Mouse (Mus musculus) forebrain, embryonic 16.5 days (tissue): ENCODE measurements around the gene Prdm13. TPM values are rescaled to one million over a fixed set of nuclear protein-coding genes. Genes with fewer than 3 reads are reported as not detected.
A peak's percentile ranks its signal among the peaks of the same experiment; 100 is the strongest.

Experiments used
- ATAC-seq: fragments of 200-750 bp; cut with Nextera tagmentation; 2 replicates; pipeline ENCODE4 v1.8.0; 2017; ENCODE audit warnings: mild to moderate bottlenecking, moderate library complexity
- H3K27ac ChIP-seq: fragments of 300-500 bp; sonication (generic); 2 replicates; pipeline ENCODE4 v1.5.1; 2014; ENCODE audit warnings: low read length, control low read depth
- H3K27me3 ChIP-seq: fragments of 300-500 bp; sonication (generic); replicated peaks from 2 replicates; pipeline ENCODE4 v1.6.1; 2014; ENCODE audit warnings: low read length; ENCODE audit not compliant: control insufficient read depth, insufficient read depth
- H3K36me3 ChIP-seq: fragments of 300-500 bp; sonication (generic); 2 replicates; pipeline ENCODE4 v1.6.1; 2014; ENCODE audit not compliant: control insufficient read depth, insufficient read depth
- H3K4me1 ChIP-seq: fragments of 300-500 bp; sonication (generic); replicated peaks from 2 replicates; pipeline ENCODE4 v1.6.1; 2014; ENCODE audit warnings: low read length; ENCODE audit not compliant: control insufficient read depth, insufficient read depth
- H3K4me2 ChIP-seq: fragments of 300-500 bp; sonication (generic); 2 replicates; pipeline ENCODE4 v1.6.1; 2014; ENCODE audit warnings: mild to moderate bottlenecking, low read length, control low read depth
- H3K4me3 ChIP-seq: fragments of 300-500 bp; sonication (generic); replicated peaks from 2 replicates; pipeline ENCODE4 v1.5.1; 2014; ENCODE audit warnings: mild to moderate bottlenecking, low read length, control low read depth
- H3K9ac ChIP-seq: fragments of 300-500 bp; sonication (generic); replicated peaks from 2 replicates; pipeline ENCODE4 v1.6.1; 2014; ENCODE audit warnings: low read depth, low read length, control low read depth
- H3K9me3 ChIP-seq: fragments of 300-500 bp; sonication (generic); 2 replicates; pipeline ENCODE4 v1.6.1; 2016; ENCODE audit warnings: low read length; ENCODE audit not compliant: control insufficient read depth
- WGBS: fragments of 180-500 bp; shearing (Covaris S2); extraction: QIAGEN DNeasy Blood & Tissue Kit; methylation state at CpG from one replicate; pipeline ENCODE4 v1.1.7; 2014; 5-methylcytosine and 5-hydroxymethylcytosine counted together
- polyA plus RNA-seq: library from polyadenylated mRNA; unstranded; fragments of >200 nt; fragmentation: Nextera tagmentation; extraction: Ambion mirVana; gene quantifications from 2 replicates; pipeline ENCODE4 v1.2.1, GENCODE M21; 2015

The Prdm13 gene
- polyA plus RNA-seq, result not detected in 2 replicates

DNA sequence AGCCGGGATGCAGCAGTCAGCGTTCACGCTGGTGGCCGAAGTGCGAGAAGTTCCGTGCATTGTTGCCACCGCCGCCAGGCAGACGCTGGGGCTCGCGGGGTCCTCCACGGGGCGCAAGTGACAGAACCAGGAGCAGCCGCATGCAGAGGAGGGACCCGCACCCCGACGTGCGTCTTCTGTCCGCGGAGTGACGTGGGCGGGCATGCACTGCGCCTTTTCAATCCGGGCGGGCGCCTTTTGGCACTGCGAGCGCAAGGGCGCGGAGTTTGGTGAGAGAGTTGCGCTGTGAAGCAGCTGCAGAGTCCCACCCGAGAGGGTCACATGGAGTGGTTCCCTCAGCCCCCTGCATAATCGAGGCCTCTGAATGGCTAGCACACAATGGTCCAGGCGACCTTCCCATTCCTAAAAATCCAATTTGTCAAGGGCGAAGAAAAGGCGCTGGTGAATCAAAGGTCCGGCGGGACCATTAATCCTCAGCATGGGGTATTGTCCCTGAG lies at the start of gene Prdm13:
Gene Prdm13 (minus strand): TSS at position 369 of the 497 bp plus-strand sequence.
- H3K27ac ChIP-seq, result no peak within 1 kb of the TSS
- peaks cover 63% of the 10 kb centered on the region for H3K27me3 ChIP-seq
- no peaks in the 10 kb centered on the region for H3K36me3 ChIP-seq
- ATAC-seq, result no peak
- H3K9ac ChIP-seq, result no peak within 1 kb of the TSS
- no peaks in the 10 kb centered on the region for H3K9me3 ChIP-seq
- peaks cover 18% of the 10 kb centered on the region for H3K4me1 ChIP-seq
- no peak within 1 kb of the TSS for H3K4me2 ChIP-seq
- no peak within 1 kb of the TSS for H3K4me3 ChIP-seq
- under 1% methylated on average over 38 of the region's 38 CpGs for WGBS

DNA sequence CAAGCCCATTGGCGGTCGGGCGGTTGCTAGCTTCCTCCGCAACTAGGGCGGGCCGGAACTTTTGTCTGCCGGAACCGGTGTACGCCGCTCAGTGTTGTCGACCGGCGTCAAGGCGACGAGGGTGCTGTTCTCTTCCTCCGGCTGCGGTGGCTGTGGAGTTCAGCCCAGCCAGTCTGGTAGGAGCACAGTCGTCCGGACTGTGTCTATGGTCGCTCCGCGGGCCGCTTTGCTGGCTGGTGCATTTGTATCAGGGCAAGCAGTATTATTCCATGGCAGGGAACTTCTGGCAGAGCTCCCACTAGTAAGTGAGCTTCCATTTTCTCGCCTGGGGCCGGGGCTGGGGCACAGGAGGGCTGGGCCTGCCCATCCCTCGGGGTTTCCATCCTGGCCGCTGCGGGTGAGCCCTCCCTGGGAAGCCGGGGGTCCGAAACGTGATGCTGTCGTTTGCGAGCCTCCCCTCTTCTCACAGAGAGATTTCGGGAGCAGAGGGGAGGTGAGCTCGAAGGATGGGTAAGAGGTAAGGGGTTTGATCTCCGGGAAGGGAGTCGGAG lies 41.9 kb upstream of the Prdm13 start, which contains the start of gene Ccnc:
Gene Ccnc (plus strand): TSS at position 87 of the 551 bp plus-strand sequence.
- peak; percentile 99 for ATAC-seq

DNA sequence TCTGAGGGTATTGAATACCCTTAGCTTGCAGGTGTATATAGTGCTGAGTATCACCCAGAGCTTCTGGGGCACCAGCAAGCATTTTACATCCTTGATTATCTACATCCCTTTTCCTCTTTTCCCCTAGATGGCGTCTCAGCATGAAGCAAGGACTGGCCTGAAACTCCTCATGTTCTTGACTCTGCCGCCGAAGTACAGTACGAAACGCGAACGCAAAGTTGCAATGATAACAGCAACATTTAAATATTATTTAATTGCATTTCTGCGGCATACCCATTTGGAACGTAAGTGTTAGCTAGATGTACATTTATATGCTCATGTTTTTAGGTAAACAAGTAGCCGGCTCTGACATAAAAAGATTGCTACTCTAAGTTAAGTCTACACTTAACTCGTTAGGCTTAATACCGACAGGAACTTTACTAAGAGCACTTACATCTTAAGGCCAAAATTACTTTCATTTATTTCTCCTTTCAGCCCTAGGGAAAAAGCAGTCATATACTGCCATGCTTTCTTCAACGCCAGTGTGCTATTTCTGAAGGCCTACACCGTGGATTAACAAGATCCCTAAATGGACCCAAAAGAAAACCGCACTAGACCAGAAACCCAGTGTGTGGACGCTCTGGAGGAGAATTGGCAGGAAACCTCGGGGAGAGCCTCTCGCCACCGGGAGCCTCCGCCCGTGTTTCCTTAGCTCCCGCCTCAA lies 41.3 kb upstream of the Prdm13 start:
- peak overlapping the region; percentile 92 for H3K27ac ChIP-seq
- H3K4me1 ChIP-seq, result peaks cover 10% of the 10 kb centered on the region
- peak overlapping the region; percentile 89 for H3K4me3 ChIP-seq
- no peaks in the 10 kb centered on the region for H3K27me3 ChIP-seq
- peak; percentile 60 for ATAC-seq
- no peaks in the 10 kb centered on the region for H3K36me3 ChIP-seq
- under 1% methylated on average over 22 of the region's 22 CpGs for WGBS
- no peaks in the 10 kb centered on the region for H3K9me3 ChIP-seq
- H3K9ac ChIP-seq, result peak overlapping the region; percentile 78
- peak overlapping the region; percentile 67 for H3K4me2 ChIP-seq

More for the DNA sequence above, 41.9 kb upstream of the Prdm13 start, which contains the start of gene Ccnc:
- Histone ChIP-seq H3K27ac (peak within 1 kb of the TSS; percentile 92), H3K36me3 (peaks cover under 1% of the 10 kb centered on the region; the same call in 1 of the 2 replicates), H3K9me3 (no peaks in the 10 kb centered on the region), H3K4me1 (peaks cover 10% of the 10 kb centered on the region), H3K4me3 (peak within 1 kb of the TSS; percentile 89), H3K4me2 (peak within 1 kb of the TSS; percentile 67), H3K9ac (peak within 1 kb of the TSS; percentile 78), H3K27me3 (no peaks in the 10 kb centered on the region)
- under 1% methylated on average over 37 of the region's 37 CpGs for WGBS

DNA sequence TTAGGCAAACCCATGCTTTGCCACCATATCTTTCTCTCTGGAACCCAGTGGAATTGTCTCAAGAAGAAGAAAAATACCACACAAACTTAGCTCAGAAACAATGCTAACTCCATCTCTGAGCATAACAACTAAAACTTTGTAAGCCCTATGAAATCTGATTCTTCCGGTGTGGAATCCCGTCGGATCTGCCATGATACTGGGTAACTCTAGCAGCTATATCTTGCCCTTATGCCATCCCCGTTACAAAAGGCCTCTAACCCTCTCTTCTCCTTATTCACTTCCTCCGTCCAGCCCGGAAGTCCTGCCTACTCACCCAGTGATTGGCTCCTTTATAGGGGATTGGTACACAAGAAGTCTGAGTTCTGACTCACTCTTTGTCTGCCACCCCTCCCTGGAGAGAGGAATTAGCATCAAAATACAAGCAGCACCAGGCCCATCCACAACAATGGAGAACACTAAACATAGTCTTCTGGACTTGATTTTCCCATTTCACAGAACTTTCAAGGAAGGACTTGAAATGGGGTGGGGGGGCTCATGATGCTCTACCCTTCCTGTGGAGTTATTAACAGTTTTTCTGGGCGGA lies 37.1 kb upstream of the Prdm13 start:
- Histone ChIP-seq H3K36me3 (no peaks in the 10 kb centered on the region), H3K9ac (no peak overlapping the region), H3K4me1 (no peaks in the 10 kb centered on the region; the same call in 1 of the 2 replicates), H3K27ac (no peak overlapping the region), H3K4me2 (no peak overlapping the region), H3K27me3 (no peaks in the 10 kb centered on the region), H3K9me3 (no peaks in the 10 kb centered on the region), H3K4me3 (no peak overlapping the region)
- no peak for ATAC-seq
- WGBS, result 36% methylated on average over 7 of the region's 7 CpGs

DNA sequence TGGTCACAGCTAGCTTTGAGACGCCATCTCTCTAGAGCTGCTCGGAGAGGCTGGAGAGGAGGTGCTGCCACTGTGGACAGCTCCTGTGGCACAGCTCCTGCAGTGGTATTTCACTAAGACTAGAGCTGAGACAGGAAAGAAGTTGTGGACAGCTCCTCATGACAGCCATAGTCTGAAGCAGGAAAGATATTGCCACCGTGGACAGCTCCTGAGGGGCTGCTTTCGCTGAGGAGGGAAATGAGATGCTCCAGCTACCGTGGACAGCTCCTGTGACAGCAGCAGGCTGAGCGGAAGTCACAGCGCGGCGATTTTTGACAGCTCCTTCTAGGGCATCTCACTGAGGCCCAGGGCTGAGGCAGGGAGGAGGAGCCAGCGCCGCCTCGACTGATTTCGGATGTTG lies 26.4 kb upstream of the Prdm13 start:
- Histone ChIP-seq H3K9me3 (no peaks in the 10 kb centered on the region), H3K4me1 (peaks cover 5% of the 10 kb centered on the region), H3K4me2 (peak overlapping the region; percentile 48), H3K4me3 (peak overlapping the region; percentile 14; the same call in 1 of the 2 replicates), H3K27ac (no peak overlapping the region), H3K36me3 (no peaks in the 10 kb centered on the region), H3K27me3 (peaks cover 10% of the 10 kb centered on the region), H3K9ac (peak overlapping the region; percentile 25; the same call in 1 of the 2 replicates)
- 4% methylated on average over 13 of the region's 13 CpGs for WGBS
- peak; percentile 49; the same call in 1 of the 2 replicates for ATAC-seq

DNA sequence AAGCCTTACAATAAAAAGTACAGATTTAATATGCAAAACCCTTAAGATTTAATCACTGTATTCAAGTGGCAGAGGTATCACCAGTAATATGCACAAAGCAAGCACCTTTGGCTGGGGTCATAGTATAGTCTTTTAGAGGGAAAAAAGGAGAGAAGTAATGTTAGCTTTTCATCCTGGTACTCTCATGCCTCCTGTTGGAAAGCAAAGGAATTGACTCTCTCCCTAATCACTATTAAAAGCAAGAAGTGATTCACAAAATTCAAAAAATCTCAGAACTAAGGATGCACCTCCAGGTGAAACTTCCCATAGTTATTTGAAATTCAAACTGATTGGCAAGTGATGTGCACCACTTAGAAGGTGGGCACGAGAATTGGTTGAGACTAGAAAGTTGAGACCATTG lies 19.3 kb upstream of the Prdm13 start:
- Histone ChIP-seq H3K27ac (no peak overlapping the region), H3K9ac (no peak overlapping the region), H3K9me3 (no peaks in the 10 kb centered on the region), H3K27me3 (no peaks in the 10 kb centered on the region; the same call in 1 of the 2 replicates), H3K4me3 (no peak overlapping the region), H3K4me2 (no peak overlapping the region), H3K36me3 (no peaks in the 10 kb centered on the region), H3K4me1 (no peaks in the 10 kb centered on the region)
- 53% methylated on average over 1 of the region's 1 CpGs for WGBS
- ATAC-seq, result no peak

DNA sequence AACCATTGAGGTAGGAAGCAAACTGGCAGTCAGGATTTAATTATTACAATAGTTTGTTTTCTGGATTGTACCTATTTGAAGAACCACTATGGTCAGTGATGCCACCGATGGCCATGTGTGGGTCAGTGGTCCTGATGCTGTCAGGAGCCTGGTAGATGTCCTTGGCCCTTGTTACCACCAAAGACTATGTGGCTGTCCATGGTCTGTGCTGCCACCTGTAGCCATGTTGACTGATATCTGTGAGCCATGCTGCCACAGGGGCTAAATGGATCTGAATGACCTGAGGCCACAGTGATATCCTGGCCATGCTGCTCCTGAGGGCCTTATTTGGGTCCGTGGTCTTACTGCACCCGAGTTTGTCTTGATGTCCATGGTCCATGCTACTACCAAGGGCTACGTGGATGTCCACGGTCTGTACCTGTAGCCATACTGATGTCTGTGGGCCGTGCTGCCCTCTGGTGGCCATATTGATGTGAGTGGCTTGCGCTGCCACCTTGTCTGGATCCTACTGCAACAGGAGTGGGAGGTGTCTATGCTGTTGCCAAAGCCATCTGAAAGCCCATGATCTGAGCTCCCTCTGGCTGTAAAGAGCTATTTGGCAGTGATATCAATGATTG lies 10.0 kb upstream of the Prdm13 start:
- H3K4me2 ChIP-seq, result no peak overlapping the region
- H3K9me3 ChIP-seq, result no peaks in the 10 kb centered on the region
- H3K36me3 ChIP-seq, result no peaks in the 10 kb centered on the region
- H3K4me1 ChIP-seq, result no peaks in the 10 kb centered on the region
- no peak overlapping the region for H3K9ac ChIP-seq
- ATAC-seq, result peak; percentile 61; the same call in 1 of the 2 replicates
- H3K4me3 ChIP-seq, result no peak overlapping the region
- H3K27ac ChIP-seq, result no peak overlapping the region
- H3K27me3 ChIP-seq, result peaks cover 38% of the 10 kb centered on the region
- WGBS, result 25% methylated on average over 7 of the region's 7 CpGs

DNA sequence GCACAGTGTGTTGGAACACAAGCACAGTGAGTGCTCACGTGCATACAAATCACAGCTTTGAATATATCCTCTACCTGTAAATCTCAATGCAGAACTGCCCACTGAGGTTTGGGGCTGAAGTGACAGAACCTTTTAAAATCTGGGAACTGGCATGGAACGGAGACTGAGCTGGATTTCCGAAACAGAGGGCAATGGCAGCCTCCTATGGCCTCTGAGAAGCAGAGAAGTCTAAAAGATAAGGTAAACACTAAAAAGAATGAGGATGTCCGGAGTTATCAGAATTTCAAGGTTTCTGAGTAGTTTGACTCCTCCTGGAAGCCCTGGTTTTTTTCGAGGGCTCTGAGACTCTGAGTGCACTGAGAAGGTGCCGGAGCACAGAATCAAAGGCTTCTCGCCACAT lies 4.5 kb upstream of the Prdm13 start:
- H3K4me2 ChIP-seq, result no peak overlapping the region

DNA sequence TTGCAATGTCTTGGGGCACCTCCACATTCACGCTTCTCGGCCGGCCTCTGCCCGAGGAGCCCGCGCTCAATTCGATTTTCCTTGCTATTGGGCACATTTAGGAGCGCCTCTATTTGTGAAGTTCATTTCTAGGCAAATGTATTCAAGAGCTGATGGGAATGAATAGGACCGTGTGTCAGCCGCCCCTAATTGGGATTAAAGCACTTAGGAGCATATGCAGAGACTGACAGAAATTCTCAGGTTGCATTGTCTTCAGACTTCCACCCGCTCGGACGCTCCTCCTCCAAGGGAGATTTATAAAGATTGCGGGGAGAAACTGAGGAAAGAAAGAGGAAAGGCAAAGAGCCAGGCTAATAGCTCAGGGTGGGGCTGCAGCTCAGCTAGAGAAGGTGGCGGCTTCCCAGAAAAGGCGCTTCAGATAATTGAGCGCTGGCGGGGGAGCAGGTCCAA lies 3.8 kb upstream of the Prdm13 start:
- no peak overlapping the region for H3K27ac ChIP-seq
- under 1% methylated on average over 18 of the region's 18 CpGs for WGBS
- peak overlapping the region; percentile 76 for H3K4me2 ChIP-seq
- no peak overlapping the region for H3K9ac ChIP-seq
- H3K4me1 ChIP-seq, result peaks cover 18% of the 10 kb centered on the region
- peak; percentile 69 for ATAC-seq
- H3K36me3 ChIP-seq, result no peaks in the 10 kb centered on the region
- no peaks in the 10 kb centered on the region for H3K9me3 ChIP-seq
- peaks cover 55% of the 10 kb centered on the region for H3K27me3 ChIP-seq
- peak overlapping the region; percentile 45 for H3K4me3 ChIP-seq

More for the DNA sequence above, 4.5 kb upstream of the Prdm13 start:
- Histone ChIP-seq H3K4me1 (peaks cover 18% of the 10 kb centered on the region), H3K9me3 (no peaks in the 10 kb centered on the region), H3K36me3 (no peaks in the 10 kb centered on the region), H3K4me3 (no peak overlapping the region), H3K9ac (no peak overlapping the region), H3K27ac (no peak overlapping the region), H3K27me3 (peaks cover 55% of the 10 kb centered on the region)
- 3% methylated on average over 7 of the region's 7 CpGs for WGBS
- no peak for ATAC-seq
